Mouse (Mus musculus) stomach, postnatal 0 days (tissue): ENCODE data around the gene Nup210l.

ENCODE experiments used
- CTCF ChIP-seq: IDR thresholded peaks from 2 replicates; pipeline ENCODE4 v1.5.1; 2016; ENCODE audit warnings: antibody characterized with exemption, low read depth, mild to moderate bottlenecking, moderate library complexity
- EP300 ChIP-seq: optimal IDR thresholded peaks from 2 replicates; pipeline ENCODE3; 2016; ENCODE audit warnings: antibody characterized with exemption

- TF ChIP-seq CTCF, result no peak
- no peak for TF ChIP-seq EP300
These were observed 79.6 kb downstream of the Nup210l start for GRCm38 (mm10) chr3:90183581-90183980.
